Mouse (Mus musculus) activated CD4-positive, CD25-positive, alpha-beta regulatory T cell (primary cell): ENCODE data around the gene Grb14. TPM values are rescaled to one million over a fixed set of nuclear protein-coding genes. Genes with fewer than 3 reads are reported as not detected.

Experiments
- polyA plus RNA-seq, 2 experiments: library from polyadenylated mRNA; unstranded; fragments of 100-300 nt; shearing (Covaris generic); gene quantifications; one replicate each; pipeline ENCODE4 v1.2.1; 2017

Gene Grb14
- not detected for polyA plus RNA-seq

DNA sequence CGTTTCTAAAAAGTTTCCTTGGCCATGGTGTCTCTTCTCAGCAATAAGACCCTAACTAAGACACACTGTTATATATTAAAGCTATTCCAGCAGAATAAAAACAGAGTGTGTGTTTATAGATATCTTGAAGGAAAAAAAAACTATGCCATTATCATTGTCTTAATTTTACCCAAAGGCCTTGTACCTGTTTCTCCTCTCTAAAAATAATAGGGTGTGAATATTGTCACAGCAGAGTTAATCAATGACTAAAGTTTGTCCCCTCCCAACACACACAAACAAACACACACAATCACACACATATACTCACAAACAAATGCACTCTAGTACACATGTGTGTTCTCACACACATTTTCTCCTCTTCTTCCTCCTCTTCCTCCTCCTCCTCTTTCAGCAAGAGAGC is at the start of gene Grb14:
TSS of gene Grb14 (minus strand) at position 101 of the 400 bp plus-strand sequence.

Other genes starting within 250 kb of the Grb14 start
- gene Cobll1, start 214.4 kb upstream of the Grb14 start, polyA plus RNA-seq: 10 to 100 TPM in 1 of 2 experiments, 1 to 10 TPM in 1; 6.8 to 15.9 TPM